Mouse (Mus musculus) hindbrain, embryonic 11.5 days (tissue): ENCODE measurements at regions not wholly inside any gene's neighbourhood (a gene's known extent, or its start where the extent isn't known, plus 50 kb on each side); places are given as distances from the start of the nearest gene placed in this dataset.
"Not testable (repeated sequence)": the region's sequence is repeated elsewhere in the genome, so short reads cannot be mapped to it uniquely, and the experiment has no call there.

ENCODE experiments used
- ATAC-seq: fragments of 200-750 bp; cut with Nextera tagmentation; 2 replicates; pipeline ENCODE4 v1.8.0; 2017; ENCODE audit warnings: mild to moderate bottlenecking, moderate TSS enrichment, moderate library complexity; ENCODE audit not compliant: low FRiP score
- DNase-seq: peaks from one replicate; pipeline ENCODE4 v3.0.0-alpha.2; 2015; ENCODE audit warnings: low spot score
- H3K27ac ChIP-seq: fragments of 300-500 bp; sonication (generic); 2 replicates; pipeline ENCODE4 v1.5.1; 2014; ENCODE audit warnings: mild to moderate bottlenecking, low read depth, low read length
- H3K27me3 ChIP-seq: fragments of 300-500 bp; sonication (generic); 2 replicates; pipeline ENCODE4 v1.6.1; 2014; ENCODE audit warnings: mild to moderate bottlenecking, low read length, moderate library complexity, mixed read lengths; ENCODE audit not compliant: control insufficient read depth, insufficient read depth
- H3K36me3 ChIP-seq: fragments of 300-500 bp; sonication (generic); 2 replicates; pipeline ENCODE4 v1.6.1; 2014; ENCODE audit warnings: mild to moderate bottlenecking, low read length, moderate library complexity, mixed read lengths; ENCODE audit not compliant: control insufficient read depth, insufficient read depth
- H3K4me1 ChIP-seq: fragments of 300-500 bp; sonication (generic); replicated peaks from 2 replicates; pipeline ENCODE4 v1.6.1; 2014; ENCODE audit warnings: low read length, mixed read lengths; ENCODE audit not compliant: control insufficient read depth, insufficient read depth
- H3K4me2 ChIP-seq: fragments of 300-500 bp; sonication (generic); replicated peaks from 2 replicates; pipeline ENCODE4 v1.6.1; 2014; ENCODE audit warnings: mild to moderate bottlenecking, low read depth, low read length
- H3K4me3 ChIP-seq: fragments of 300-500 bp; sonication (generic); 2 replicates; pipeline ENCODE4 v1.5.1; 2014; ENCODE audit warnings: low read depth, low read length
- H3K9ac ChIP-seq: fragments of 300-500 bp; sonication (generic); 2 replicates; pipeline ENCODE4 v1.6.1; 2014; ENCODE audit warnings: low read depth, low read length
- H3K9me3 ChIP-seq: fragments of 300-500 bp; sonication (generic); 2 replicates; pipeline ENCODE4 v1.6.1; 2016; ENCODE audit warnings: low read length; ENCODE audit not compliant: control insufficient read depth
- WGBS: fragments of 180-500 bp; shearing (Covaris S2); extraction: QIAGEN DNeasy Blood & Tissue Kit; methylation state at CpG from one replicate; pipeline ENCODE4 v1.1.7; 2014; 5-methylcytosine and 5-hydroxymethylcytosine counted together

GRCm38 (mm10) chr13:46018903-46019430, 54.2 kb upstream of the Atxn1 start:
- Histone ChIP-seq H3K9me3 (no peaks in the 10 kb centered on the region), H3K27me3 (no peaks in the 10 kb centered on the region), H3K4me3 (no peak overlapping the region), H3K4me2 (no peak overlapping the region), H3K36me3 (no peaks in the 10 kb centered on the region), H3K27ac (no peak overlapping the region), H3K9ac (no peak overlapping the region), H3K4me1 (peaks cover 2% of the 10 kb centered on the region)
- ATAC-seq (no peak), DNase-seq (no peak)
- 81% methylated on average over 13 of the region's 13 CpGs for WGBS

GRCm38 (mm10) chr13:46017742-46018141, 52.9 kb upstream of the Atxn1 start:
- H3K4me1 ChIP-seq: peaks cover 2% of the 10 kb centered on the region; the same call in 1 of the 2 replicates
- DNase-seq: no peak
- H3K27ac ChIP-seq: no peak overlapping the region
- no peaks in the 10 kb centered on the region for H3K36me3 ChIP-seq
- H3K9me3 ChIP-seq: no peaks in the 10 kb centered on the region
- ATAC-seq: no peak
- no peaks in the 10 kb centered on the region for H3K27me3 ChIP-seq
- no peak overlapping the region for H3K9ac ChIP-seq
- no peak overlapping the region for H3K4me2 ChIP-seq
- 94% methylated on average over 5 of the region's 5 CpGs for WGBS
- H3K4me3 ChIP-seq: no peak overlapping the region

DNA sequence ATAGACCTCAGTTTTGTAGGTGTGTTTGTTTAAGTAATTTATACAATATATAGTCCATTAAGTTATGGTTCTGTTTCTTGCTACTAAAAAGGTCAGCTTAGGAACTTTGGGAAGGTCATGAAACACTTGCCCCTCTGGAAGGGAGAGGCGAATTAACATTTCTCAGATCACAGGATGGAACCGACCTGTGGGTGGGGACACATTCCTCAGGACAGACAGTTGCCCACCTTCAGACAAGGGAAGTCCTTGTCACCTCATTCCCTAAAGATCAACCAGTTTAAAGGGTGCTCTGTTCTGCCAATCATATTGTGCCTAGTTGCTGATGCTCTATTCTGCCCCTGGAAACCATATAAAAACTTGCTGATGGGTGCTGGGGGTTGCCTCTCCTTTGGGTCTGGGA, 52.2 kb upstream of the Atxn1 start:
- 69% methylated on average over 2 of the region's 2 CpGs for WGBS
- H3K27me3 ChIP-seq, ATAC-seq, H3K27ac ChIP-seq, H3K4me1 ChIP-seq, H3K9ac ChIP-seq, H3K9me3 ChIP-seq, H3K4me3 ChIP-seq, DNase-seq, H3K4me2 ChIP-seq, H3K36me3 ChIP-seq: not testable (repeated sequence)

DNA sequence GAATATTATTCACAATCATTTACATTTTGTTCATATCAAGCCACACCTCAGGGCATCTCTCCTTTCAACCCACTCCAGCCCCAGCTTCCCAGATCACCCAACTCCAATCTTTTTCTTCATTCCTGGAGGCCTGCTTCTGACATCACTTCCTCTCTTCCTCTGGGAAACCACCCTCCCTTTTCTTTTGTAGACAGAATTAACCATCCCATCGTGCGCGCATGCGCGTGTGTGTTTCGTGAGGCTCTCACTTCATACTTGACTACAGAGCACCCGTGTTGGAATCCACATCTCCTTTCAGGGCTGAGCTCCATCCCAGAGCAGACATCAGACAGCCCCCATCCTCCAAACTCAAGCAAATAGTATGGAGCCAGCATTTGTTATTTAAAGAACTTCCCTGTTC, 50.4 kb upstream of the Atxn1 start:
- H3K36me3 ChIP-seq: no peaks in the 10 kb centered on the region
- ATAC-seq (no peak), DNase-seq (no peak)
- H3K9me3 ChIP-seq: no peaks in the 10 kb centered on the region
- H3K4me1 ChIP-seq: no peaks in the 10 kb centered on the region; the same call in 1 of the 2 replicates
- no peak overlapping the region for H3K4me2 ChIP-seq
- H3K9ac ChIP-seq: no peak overlapping the region
- H3K4me3 ChIP-seq: no peak overlapping the region
- WGBS: 87% methylated on average over 7 of the region's 7 CpGs
- no peak overlapping the region for H3K27ac ChIP-seq
- no peaks in the 10 kb centered on the region for H3K27me3 ChIP-seq

DNA sequence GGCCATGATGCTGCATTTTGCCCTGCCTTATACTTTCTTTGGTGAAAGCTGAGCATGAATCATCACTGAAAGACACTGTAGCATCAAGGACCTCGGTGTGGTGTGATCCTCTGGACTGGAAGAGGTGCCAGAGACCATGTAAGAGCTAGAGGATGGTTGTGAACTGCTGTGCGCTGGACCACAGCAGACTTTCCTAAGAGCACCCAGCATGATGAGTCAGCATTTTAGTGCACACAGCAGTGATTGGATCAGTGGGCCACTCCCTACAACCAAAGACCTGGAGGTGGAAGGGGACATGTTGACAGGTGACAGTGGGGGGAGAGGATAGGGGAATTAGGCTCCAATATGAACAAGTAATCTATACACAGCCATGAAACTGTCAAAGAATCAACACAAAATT, 49.8 kb upstream of the Atxn1 start:
- H3K4me1 ChIP-seq: no peaks in the 10 kb centered on the region; the same call in 1 of the 2 replicates
- no peak overlapping the region for H3K4me2 ChIP-seq
- no peaks in the 10 kb centered on the region for H3K27me3 ChIP-seq
- no peak overlapping the region for H3K4me3 ChIP-seq
- H3K9me3 ChIP-seq: no peaks in the 10 kb centered on the region
- DNase-seq (no peak), ATAC-seq (no peak)
- H3K9ac ChIP-seq: no peak overlapping the region
- no peak overlapping the region for H3K27ac ChIP-seq
- H3K36me3 ChIP-seq: no peaks in the 10 kb centered on the region
- 79% methylated on average over 2 of the region's 2 CpGs for WGBS
